Mouse (Mus musculus) testis, adult 2 months (tissue): ENCODE results near the gene Lyl1. TPM values are rescaled to one million over a fixed set of nuclear protein-coding genes. Genes with fewer than 3 reads are reported as not detected.

ENCODE experiments used
- H3K27ac ChIP-seq: fragments of 200-500 bp; 2 replicates; pipeline ENCODE4 v1.5.1; 2012; ENCODE audit warnings: low read depth, low read length; ENCODE audit not compliant: control insufficient read depth, insufficient read depth
- H3K27me3 ChIP-seq: fragments of 200-500 bp; 2 replicates; pipeline ENCODE4 v1.6.1; 2012; ENCODE audit warnings: mild to moderate bottlenecking, low read length, moderate library complexity; ENCODE audit not compliant: control insufficient read depth, insufficient read depth
- H3K36me3 ChIP-seq: fragments of 200-500 bp; 2 replicates; pipeline ENCODE4 v1.6.1; 2012; ENCODE audit warnings: mild to moderate bottlenecking, low read length; ENCODE audit not compliant: control insufficient read depth, insufficient read depth
- H3K4me1 ChIP-seq: fragments of 200-500 bp; 2 replicates; pipeline ENCODE4 v1.6.1; 2012; ENCODE audit warnings: low read length; ENCODE audit not compliant: control insufficient read depth, insufficient read depth
- H3K4me3 ChIP-seq: fragments of 200-500 bp; 2 replicates; pipeline ENCODE4 v1.5.1; 2012; ENCODE audit warnings: low read depth, mild to moderate bottlenecking, low read length, moderate library complexity, mixed read lengths; ENCODE audit not compliant: control insufficient read depth
- CTCF ChIP-seq: fragments of 200-500 bp; IDR thresholded peaks from 2 replicates; pipeline ENCODE4 v1.5.1; 2012; ENCODE audit warnings: low read depth, mild to moderate bottlenecking, inconsistent platforms, low read length, moderate library complexity; ENCODE audit not compliant: control insufficient read depth, insufficient read depth, insufficient replicate concordance
- POLR2A ChIP-seq: fragments of 200-500 bp; IDR thresholded peaks from 2 replicates; pipeline ENCODE4 v1.6.1; 2012; ENCODE audit warnings: low read depth, mild to moderate bottlenecking, inconsistent platforms, low read length, moderate library complexity; ENCODE audit not compliant: control insufficient read depth
- polyA plus RNA-seq: library from polyadenylated mRNA; depleted of rRNA; stranded (reverse); fragments of >200 nt; gene quantifications from 2 replicates; pipeline ENCODE4 v1.2.3, GENCODE M21; 2012; rRNA removed

Lyl1 gene
- polyA plus RNA-seq, 1 experiment: 0.93 TPM

DNA sequence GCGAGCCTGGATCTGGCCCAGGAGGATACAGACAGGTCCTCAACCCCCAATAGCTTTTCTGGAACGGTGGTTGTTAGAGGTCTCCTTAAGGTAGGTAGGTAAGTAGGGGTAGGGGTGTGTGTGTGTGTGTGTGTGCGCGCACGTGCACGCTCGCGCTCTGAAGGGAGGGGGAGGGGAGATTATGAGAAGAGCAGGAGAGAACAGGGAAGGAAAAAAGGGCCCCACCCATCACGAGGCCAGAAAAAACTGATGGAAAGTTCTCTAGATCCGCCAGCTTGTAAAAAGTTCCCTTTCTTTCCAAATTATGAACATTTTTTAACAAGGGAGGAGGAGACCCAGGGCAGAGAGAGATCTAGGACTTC lies 41.8 kb downstream of the Lyl1 start:
- Histone ChIP-seq H3K4me3 (no peak overlapping the region), H3K4me1 (peaks cover 19% of the 10 kb centered on the region)
- TF ChIP-seq POLR2A (no peak), CTCF (no peak)

DNA sequence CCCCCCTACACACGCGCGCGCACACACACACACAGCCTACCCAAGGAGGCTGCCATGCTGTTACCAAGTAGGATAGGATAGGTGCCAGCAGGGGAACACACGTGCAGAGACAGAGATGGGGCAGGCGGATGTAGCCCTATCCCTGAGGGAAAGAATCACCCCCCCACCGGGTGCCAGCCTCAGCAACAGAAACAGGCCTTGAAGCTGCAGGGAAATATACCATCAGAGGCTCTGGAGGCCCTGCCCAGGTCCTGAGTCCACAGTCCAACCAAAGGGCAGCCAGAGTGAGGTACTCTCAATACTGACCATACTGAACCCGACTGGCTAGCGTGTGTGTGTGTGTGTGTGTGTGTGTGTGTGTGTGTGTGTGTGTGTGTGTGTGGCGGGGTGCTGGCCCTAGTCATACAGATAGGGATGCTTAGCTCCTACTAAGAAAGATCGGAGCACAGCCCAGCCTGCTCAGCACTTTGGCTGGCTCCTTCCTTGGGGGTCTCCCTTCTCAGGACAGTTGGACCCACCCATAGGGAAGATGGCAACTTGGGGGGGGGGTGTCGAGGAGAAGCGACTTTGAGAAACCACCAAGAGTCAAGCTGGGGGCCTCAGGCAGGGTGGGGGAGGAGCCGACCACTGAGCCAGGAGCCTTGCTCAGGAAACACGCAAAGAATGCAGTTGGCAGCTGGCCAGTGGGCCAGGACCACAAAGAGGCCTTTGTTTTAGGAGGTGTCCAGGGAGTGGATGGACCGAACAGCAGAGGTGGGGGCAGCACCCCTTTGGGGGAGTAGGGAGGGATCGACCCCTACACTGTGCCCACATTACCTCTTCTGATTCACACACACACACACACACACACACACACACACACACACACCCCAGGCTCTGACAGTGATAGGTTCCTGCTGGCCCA lies 42.5 kb downstream of the Lyl1 start:
- H3K36me3 ChIP-seq: no peaks in the 10 kb centered on the region
- peaks cover 17% of the 10 kb centered on the region for H3K4me1 ChIP-seq
- no peak for TF ChIP-seq CTCF
- no peak for TF ChIP-seq POLR2A
- H3K4me3 ChIP-seq: no peak overlapping the region
- H3K27me3 ChIP-seq: no peaks in the 10 kb centered on the region
- H3K27ac ChIP-seq: no peak overlapping the region

More for the DNA sequence above, 41.8 kb downstream of the Lyl1 start:
- no peaks in the 10 kb centered on the region for H3K36me3 ChIP-seq
- H3K27me3 ChIP-seq: no peaks in the 10 kb centered on the region
- no peak overlapping the region for H3K27ac ChIP-seq

DNA sequence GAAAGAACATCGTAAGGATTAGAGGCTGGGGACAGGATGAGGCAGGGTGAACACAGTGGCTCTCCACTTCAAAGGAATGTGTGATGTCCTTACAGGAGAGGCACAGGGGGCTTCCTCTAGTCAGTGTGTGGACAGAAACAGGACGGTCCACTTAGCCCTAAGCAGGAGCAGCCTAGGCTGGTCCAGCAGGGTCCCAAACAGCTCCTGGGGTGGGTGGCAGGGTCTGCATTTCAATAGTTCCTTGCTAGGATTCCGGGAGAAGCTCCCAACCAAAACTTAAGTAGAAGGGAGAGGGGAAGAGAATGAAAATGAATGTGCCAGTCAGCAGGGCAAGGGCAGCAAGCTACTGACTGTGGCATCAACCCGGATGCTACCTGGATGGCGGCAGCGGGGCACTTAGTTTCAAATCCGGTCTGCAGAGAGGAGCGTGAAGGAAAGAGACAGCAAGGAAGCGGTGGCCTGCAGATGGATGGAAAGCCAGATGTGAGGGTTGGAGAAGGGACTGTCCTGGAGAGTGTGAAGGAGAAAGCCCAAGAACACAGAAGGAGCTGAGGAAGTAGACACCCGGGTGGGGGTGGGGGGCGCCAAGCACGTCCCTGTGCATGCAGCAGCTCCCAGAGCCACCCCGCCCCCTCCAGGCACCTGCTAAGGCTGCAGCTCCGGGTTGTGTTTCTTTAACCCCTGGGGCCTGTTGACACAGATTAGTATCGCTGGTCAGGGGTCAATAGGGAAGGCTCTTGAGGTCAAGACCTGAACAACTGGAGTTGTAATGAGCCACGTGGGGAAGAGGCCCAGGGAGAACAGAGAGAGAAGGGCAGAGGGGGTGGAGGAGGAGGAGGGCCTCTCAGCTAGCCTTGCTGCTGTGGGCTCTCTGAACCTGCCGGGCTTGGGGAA lies 44.0 kb downstream of the Lyl1 start:
- no peak overlapping the region for H3K4me3 ChIP-seq
- no peak overlapping the region for H3K27ac ChIP-seq
- TF ChIP-seq CTCF (no peak), POLR2A (no peak)
- no peaks in the 10 kb centered on the region for H3K27me3 ChIP-seq
- H3K36me3 ChIP-seq: no peaks in the 10 kb centered on the region
- H3K4me1 ChIP-seq: peaks cover 17% of the 10 kb centered on the region

DNA sequence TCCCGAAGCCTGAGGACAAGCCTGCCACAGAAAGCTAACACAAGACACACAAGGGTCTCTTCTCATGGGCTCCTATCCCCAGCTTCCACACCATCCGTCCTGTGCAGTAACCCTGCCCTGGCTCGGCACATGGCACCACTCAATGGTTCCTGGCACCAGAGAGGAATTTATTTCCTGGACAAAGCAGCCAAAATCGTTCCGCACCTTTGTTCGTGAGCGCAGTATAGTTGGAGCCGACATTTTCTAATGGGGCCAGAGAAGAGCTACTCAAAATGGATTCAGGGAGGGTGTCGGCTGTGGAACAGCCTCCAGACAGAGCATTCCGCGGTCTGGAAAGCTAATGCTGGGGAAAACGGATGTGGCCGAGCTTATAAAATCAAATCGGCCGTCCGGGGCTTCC lies 48.3 kb downstream of the Lyl1 start:
- Histone ChIP-seq H3K27ac (no peak overlapping the region), H3K27me3 (no peaks in the 10 kb centered on the region), H3K36me3 (no peaks in the 10 kb centered on the region), H3K4me3 (no peak overlapping the region), H3K4me1 (no peaks in the 10 kb centered on the region)
- TF ChIP-seq POLR2A: no peak
- no peak for TF ChIP-seq CTCF

DNA sequence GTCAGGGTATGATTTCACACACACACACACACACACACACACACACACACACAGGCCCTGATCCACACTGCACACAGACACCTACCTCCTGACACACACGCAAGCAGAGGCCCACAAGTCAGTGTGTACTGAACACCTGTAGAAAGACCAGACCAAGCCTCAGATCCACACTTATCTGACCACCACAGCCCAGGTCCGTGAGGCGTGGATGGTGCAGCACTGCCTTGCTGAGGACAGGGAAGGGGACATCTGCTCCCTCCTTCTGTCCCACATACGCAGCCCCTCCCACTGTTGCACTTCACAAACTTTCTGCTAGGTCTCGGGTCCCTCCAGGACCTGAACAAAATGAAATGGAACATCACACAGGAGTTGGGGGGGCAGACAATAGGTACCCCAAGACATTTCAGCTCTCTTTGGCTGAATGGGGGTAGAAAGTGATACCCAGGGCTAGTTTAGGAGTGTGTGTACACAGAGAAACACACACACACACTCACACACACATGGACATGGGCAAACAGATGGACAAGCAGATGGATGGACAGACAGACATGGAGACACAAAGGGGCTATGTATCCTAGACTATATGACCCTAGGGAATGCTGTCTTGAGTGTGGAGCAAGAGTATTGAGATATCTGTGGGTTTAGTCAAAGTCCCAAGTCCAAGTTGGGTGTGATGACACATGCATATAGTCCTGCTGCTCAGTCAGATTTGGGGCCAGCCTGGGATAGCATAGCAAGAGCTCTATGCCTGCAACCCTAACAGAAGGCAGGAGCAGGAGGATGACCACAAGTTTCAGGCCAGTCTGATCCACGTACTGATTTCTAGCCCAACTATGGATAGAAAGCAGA lies 51.7 kb downstream of the Lyl1 start:
- Histone ChIP-seq H3K27me3 (no peaks in the 10 kb centered on the region), H3K27ac (no peak overlapping the region), H3K36me3 (no peaks in the 10 kb centered on the region), H3K4me1 (no peaks in the 10 kb centered on the region), H3K4me3 (no peak overlapping the region)
- TF ChIP-seq CTCF (no peak), POLR2A (no peak)

Other genes with a start within 250 kb of the Lyl1 start
- 2.1 and 2.3 TPM in 2 replicates for gene Ier2, start 38.6 kb upstream of the Lyl1 start, polyA plus RNA-seq
- gene Trmt1, start 15.2 kb upstream of the Lyl1 start, polyA plus RNA-seq: 131 and 161 TPM in 2 replicates
- gene Nacc1, start 13.6 kb upstream of the Lyl1 start, polyA plus RNA-seq: 27.5 and 28.2 TPM in 2 replicates
- 0.32 TPM in 2 replicates for gene G430095P16Rik, start 21.6 kb downstream of the Lyl1 start, polyA plus RNA-seq
- 4.3 and 5.0 TPM in 2 replicates for gene Nfix, start 98.9 kb downstream of the Lyl1 start, polyA plus RNA-seq
- gene Dand5, start 121.4 kb downstream of the Lyl1 start, polyA plus RNA-seq: 27.1 and 29.7 TPM in 2 replicates
- gene Gadd45gip1, start 130.1 kb downstream of the Lyl1 start, polyA plus RNA-seq: 9.4 and 12.0 TPM in 2 replicates
- 106 and 110 TPM in 2 replicates for gene Rad23a, start 139.2 kb downstream of the Lyl1 start, polyA plus RNA-seq
- 318 and 384 TPM in 2 replicates for gene Calr, start 145.5 kb downstream of the Lyl1 start, polyA plus RNA-seq
- 50.4 and 55.7 TPM in 2 replicates for gene Farsa, start 155.5 kb downstream of the Lyl1 start, polyA plus RNA-seq
- 101 and 138 TPM in 2 replicates for gene Syce2, start 170.7 kb downstream of the Lyl1 start, polyA plus RNA-seq
- gene Gcdh, start 192.5 kb downstream of the Lyl1 start, polyA plus RNA-seq: 8.1 and 10.5 TPM in 2 replicates
- gene Klf1, start 200.5 kb downstream of the Lyl1 start, polyA plus RNA-seq: 0.36 and 0.48 TPM in 2 replicates
- 1.6 and 2.1 TPM in 2 replicates for gene Dnase2a, start 207.1 kb downstream of the Lyl1 start, polyA plus RNA-seq
- 1.5 and 1.6 TPM in 2 replicates for gene Mast1, start 235.9 kb downstream of the Lyl1 start, polyA plus RNA-seq
- 0.30 and 0.32 TPM in 2 replicates for gene Rtbdn, start 245.5 kb downstream of the Lyl1 start, polyA plus RNA-seq